In genomic region chr5:113110929-113111328, GRCm38 (mm10) we compare ENCODE assay signal across 9 mouse cellular contexts. TPM values are rescaled to one million over a fixed set of nuclear protein-coding genes. Genes with fewer than 3 reads are reported as not detected.
A peak's percentile ranks its signal among the peaks of the same experiment; 100 is the strongest.
DNase-seq lines count a peak whose midpoint lies in the region; ATAC-seq and TF ChIP-seq lines count a peak whose summit lies in the region.
"Had no signal": no experiment of that assay in that cellular context is flagged by ENCODE, and none has a peak within 500 bp of the region (broad histone marks: within the 10 kb centered on the region; RNA-seq: fewer than 3 reads in every experiment).

No protein-coding gene starts in this region.

- no peak for TF ChIP-seq CTCF in lung, embryonic 14.5 days (IDR thresholded peaks at IDR 0.05; ENCODE audit: low read depth)

- ATAC-seq in lung, embryonic 14.5 days (ENCODE audit: insufficient read depth), result no peak
- ATAC-seq in embryonic facial prominence, embryonic 14.5 days (ENCODE audit: low read depth), result no peak
- no peak for ATAC-seq in limb, embryonic 13.5 days (ENCODE audit: low FRiP score, low read depth)
- ATAC-seq in neural tube, embryonic 15.5 days (ENCODE audit: low FRiP score), result peak; percentile 32; the same call in 1 of the 2 replicates

- no peaks in the 10 kb centered on the region for H3K36me3 ChIP-seq in lung, embryonic 14.5 days (ENCODE audit: insufficient read depth)
- H3K36me3 ChIP-seq in embryonic facial prominence, embryonic 14.5 days (ENCODE audit: control insufficient read depth, insufficient read depth, low read length), result no peaks in the 10 kb centered on the region
- H3K36me3 ChIP-seq in limb, embryonic 13.5 days, result no peaks in the 10 kb centered on the region
- no peaks in the 10 kb centered on the region for H3K36me3 ChIP-seq in neural tube, embryonic 15.5 days

- H3K9ac ChIP-seq in lung, embryonic 14.5 days, result no peak overlapping the region
- H3K9ac ChIP-seq in embryonic facial prominence, embryonic 14.5 days (ENCODE audit: low read depth, low read length), result 0 out of 2 replicates have a peak overlapping the region, but pooled peaks have one; percentile 20
- no peak overlapping the region; the same call in 1 of the 2 replicates for H3K9ac ChIP-seq in limb, embryonic 13.5 days
- H3K9ac ChIP-seq in neural tube, embryonic 15.5 days (replicated peaks), result no peak overlapping the region

- H3K4me3 ChIP-seq in lung, embryonic 14.5 days (ENCODE audit: low read depth, low read length), result no peak overlapping the region
- no peak overlapping the region for H3K4me3 ChIP-seq in embryonic facial prominence, embryonic 14.5 days (ENCODE audit: low read depth, low read length)
- H3K4me3 ChIP-seq in limb, embryonic 13.5 days, result no peak overlapping the region
- H3K4me3 ChIP-seq in neural tube, embryonic 15.5 days (replicated peaks), result no peak overlapping the region

- WGBS in lung, embryonic 14.5 days, result 14% methylated on average over 1 of the region's 1 CpGs
- WGBS in embryonic facial prominence, embryonic 14.5 days, result 0% methylated on average over 1 of the region's 1 CpGs
- WGBS in limb, embryonic 13.5 days, result 0% methylated on average over 1 of the region's 1 CpGs
- WGBS in neural tube, embryonic 15.5 days, result 14% methylated on average over 1 of the region's 1 CpGs

- DNase-seq in lung, embryonic 14.5 days, result no peak
- no peak for DNase-seq in lung, adult 18-20 months
- DNase-seq in embryonic facial prominence, embryonic 14.5 days (ENCODE audit: low spot score), result no peak
- no peak for DNase-seq in yolk sac, embryonic 10.5 days (ENCODE audit: low spot score)
- DNase-seq in cerebellum, postnatal 14 days, result no peak
- DNase-seq in layer of hippocampus, postnatal 36 days, result no peak
- DNase-seq: kidney, adult 11 months had no signal

- H3K4me1 ChIP-seq in lung, embryonic 14.5 days (ENCODE audit: insufficient read depth), result peaks cover 14% of the 10 kb centered on the region
- H3K4me1 ChIP-seq in embryonic facial prominence, embryonic 14.5 days (ENCODE audit: control insufficient read depth, insufficient read depth, low read length), result peaks cover 6% of the 10 kb centered on the region; the same call in 1 of the 2 replicates
- peaks cover 69% of the 10 kb centered on the region for H3K4me1 ChIP-seq in limb, embryonic 13.5 days
- peaks cover 23% of the 10 kb centered on the region for H3K4me1 ChIP-seq in neural tube, embryonic 15.5 days

- H3K27me3 ChIP-seq in lung, embryonic 14.5 days (ENCODE audit: insufficient read depth, low read length), result no peaks in the 10 kb centered on the region
- no peaks in the 10 kb centered on the region for H3K27me3 ChIP-seq in embryonic facial prominence, embryonic 14.5 days (replicated peaks; ENCODE audit: control insufficient read depth, insufficient read depth, low read length)
- H3K27me3 ChIP-seq in limb, embryonic 13.5 days, result no peaks in the 10 kb centered on the region
- no peaks in the 10 kb centered on the region for H3K27me3 ChIP-seq in neural tube, embryonic 15.5 days (replicated peaks)

- H3K9me3 ChIP-seq in lung, embryonic 14.5 days (ENCODE audit: low read depth, low read length), result no peaks in the 10 kb centered on the region
- H3K9me3 ChIP-seq in embryonic facial prominence, embryonic 14.5 days (ENCODE audit: control insufficient read depth, low read length), result no peaks in the 10 kb centered on the region
- H3K9me3 ChIP-seq in limb, embryonic 13.5 days, result no peaks in the 10 kb centered on the region
- H3K9me3 ChIP-seq in neural tube, embryonic 15.5 days (replicated peaks), result no peaks in the 10 kb centered on the region

- H3K4me2 ChIP-seq in lung, embryonic 14.5 days, result no peak overlapping the region
- H3K4me2 ChIP-seq in embryonic facial prominence, embryonic 14.5 days (ENCODE audit: low read depth, low read length), result no peak overlapping the region
- H3K4me2 ChIP-seq in limb, embryonic 13.5 days (replicated peaks), result no peak overlapping the region
- no peak overlapping the region for H3K4me2 ChIP-seq in neural tube, embryonic 15.5 days

- H3K27ac ChIP-seq in lung, embryonic 14.5 days (ENCODE audit: low read depth), result peak overlapping the region; percentile 48; the same call in 1 of the 2 replicates
- H3K27ac ChIP-seq in embryonic facial prominence, embryonic 14.5 days (replicated peaks; ENCODE audit: low read depth, low read length), result no peak overlapping the region
- H3K27ac ChIP-seq in limb, embryonic 13.5 days, result peak overlapping the region; percentile 15; the same call in 1 of the 2 replicates
- H3K27ac ChIP-seq in neural tube, embryonic 15.5 days (replicated peaks), result peak overlapping the region; percentile 70

RNA-seq across cellular contexts. Expression of gene Crybb3, which starts 29.5 kb away (rescaled TPM):
- 0.46 and 1.1 TPM in 2 replicates for polyA plus RNA-seq in lung, embryonic 14.5 days (2014; fragmentation: Nextera tagmentation; extraction: Ambion mirVana)
- 2.1 and 2.3 TPM in 2 replicates for polyA plus RNA-seq in embryonic facial prominence, embryonic 14.5 days (2014; fragmentation: Nextera tagmentation; extraction: Ambion mirVana)
- 0.89 and 1.6 TPM in 2 replicates for polyA plus RNA-seq in limb, embryonic 13.5 days (2015; fragmentation: Nextera tagmentation; extraction: Ambion mirVana)
- polyA plus RNA-seq in neural tube, embryonic 15.5 days (2015; fragmentation: Nextera tagmentation; extraction: Ambion mirVana), result 1.2 and 1.5 TPM in 2 replicates
- total RNA-seq in layer of hippocampus, postnatal 36 days (2021), result 1 to 10 TPM; 1.6 to 3.3 TPM

RNA-seq across cellular contexts. Expression of gene Crybb2, which starts 41.0 kb away (rescaled TPM):
- not detected in 2 replicates for polyA plus RNA-seq in lung, embryonic 14.5 days (2014; fragmentation: Nextera tagmentation; extraction: Ambion mirVana)
- polyA plus RNA-seq in embryonic facial prominence, embryonic 14.5 days (2014; fragmentation: Nextera tagmentation; extraction: Ambion mirVana), result not detected in 2 replicates
- polyA plus RNA-seq in limb, embryonic 13.5 days (2015; fragmentation: Nextera tagmentation; extraction: Ambion mirVana), result not detected in 2 replicates
- not detected in 2 replicates for polyA plus RNA-seq in neural tube, embryonic 15.5 days (2015; fragmentation: Nextera tagmentation; extraction: Ambion mirVana)
- not detected for total RNA-seq in layer of hippocampus, postnatal 36 days (2021)
